Mouse (Mus musculus) midbrain, embryonic 14.5 days (tissue): ENCODE data around the gene 4931428F04Rik. TPM values are rescaled to one million over a fixed set of nuclear protein-coding genes. Genes with fewer than 3 reads are reported as not detected.
"Not testable (repeated sequence)": the region's sequence is repeated elsewhere in the genome, so short reads cannot be mapped to it uniquely, and the experiment has no call there.

Source experiments
- ATAC-seq: fragments of 200-750 bp; cut with Nextera tagmentation; 2 replicates; pipeline ENCODE4 v1.8.0; 2017; ENCODE audit warnings: moderate number of reproducible peaks, moderate library complexity; ENCODE audit not compliant: low FRiP score, low TSS enrichment
- DNase-seq: peaks from one replicate; pipeline ENCODE4 v3.0.0-alpha.2; 2015
- H3K27ac ChIP-seq: fragments of 300-500 bp; sonication (generic); replicated peaks from 2 replicates; pipeline ENCODE4 v1.5.1; 2014; ENCODE audit warnings: mild to moderate bottlenecking, low read depth, low read length, moderate library complexity
- H3K27me3 ChIP-seq: fragments of 300-500 bp; sonication (generic); 2 replicates; pipeline ENCODE4 v1.6.1; 2014; ENCODE audit warnings: low read length, control low read depth, mixed read lengths; ENCODE audit not compliant: control insufficient read depth, insufficient read depth
- H3K36me3 ChIP-seq: fragments of 300-500 bp; sonication (generic); 2 replicates; pipeline ENCODE4 v1.6.1; 2014; ENCODE audit warnings: low read length, control low read depth; ENCODE audit not compliant: control insufficient read depth, insufficient read depth
- H3K4me1 ChIP-seq: fragments of 300-500 bp; sonication (generic); 2 replicates; pipeline ENCODE4 v1.6.1; 2014; ENCODE audit warnings: mild to moderate bottlenecking, antibody characterized with exemption, low read length, control low read depth; ENCODE audit not compliant: control insufficient read depth, insufficient read depth
- H3K4me2 ChIP-seq: fragments of 300-500 bp; sonication (generic); 2 replicates; pipeline ENCODE4 v1.6.1; 2014; ENCODE audit warnings: mild to moderate bottlenecking, low read length, moderate library complexity
- H3K4me3 ChIP-seq: fragments of 300-500 bp; sonication (generic); replicated peaks from 2 replicates; pipeline ENCODE4 v1.5.1; 2014; ENCODE audit warnings: low read depth, low read length
- H3K9ac ChIP-seq: fragments of 300-500 bp; sonication (generic); replicated peaks from 2 replicates; pipeline ENCODE4 v1.6.1; 2014; ENCODE audit warnings: mild to moderate bottlenecking, low read length, moderate library complexity
- H3K9me3 ChIP-seq: fragments of 300-500 bp; sonication (generic); 2 replicates; pipeline ENCODE4 v1.6.1; 2016; ENCODE audit warnings: low read length, control low read depth, mixed read lengths; ENCODE audit not compliant: control insufficient read depth
- WGBS: fragments of 180-500 bp; shearing (Covaris S2); extraction: QIAGEN DNeasy Blood & Tissue Kit; methylation state at CpG from one replicate; pipeline ENCODE4 v1.1.7; 2014; 5-methylcytosine and 5-hydroxymethylcytosine counted together
- polyA plus RNA-seq: library from polyadenylated mRNA; unstranded; fragments of >200 nt; fragmentation: Nextera tagmentation; extraction: Ambion mirVana; gene quantifications from 2 replicates; pipeline ENCODE4 v1.2.1, GENCODE M21; 2014

4931428F04Rik gene
- polyA plus RNA-seq, 1 experiment from 2014 or later = 98.8 TPM

DNA sequence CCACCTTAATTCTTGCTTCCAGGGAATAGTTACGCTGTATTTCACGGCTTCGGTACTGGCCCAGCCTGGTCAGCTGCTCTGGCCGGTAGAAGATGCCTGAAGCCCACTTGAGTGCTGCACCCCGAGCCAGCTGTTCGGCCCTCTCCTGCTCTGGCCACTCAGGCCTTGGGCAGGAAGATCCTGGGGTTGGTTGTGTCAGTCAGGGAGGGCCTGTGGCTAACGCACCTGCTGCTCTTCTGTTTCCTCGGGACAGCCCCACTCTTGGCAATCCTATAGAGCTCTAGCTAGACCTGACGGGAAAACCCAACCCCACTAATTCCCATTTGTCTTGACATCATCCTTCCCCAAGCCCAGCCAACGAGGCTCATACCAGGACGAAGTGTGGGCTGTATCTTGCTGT, 5.6 kb upstream of the 4931428F04Rik start:
- Histone ChIP-seq H3K9ac (no peak overlapping the region), H3K4me1 (peaks cover 18% of the 10 kb centered on the region), H3K9me3 (no peaks in the 10 kb centered on the region), H3K36me3 (peaks cover 17% of the 10 kb centered on the region), H3K4me2 (no peak overlapping the region), H3K27me3 (peaks cover 10% of the 10 kb centered on the region; the same call in 1 of the 2 replicates), H3K27ac (no peak overlapping the region), H3K4me3 (no peak overlapping the region)
- ATAC-seq = no peak
- no peak for DNase-seq
- WGBS = 73% methylated on average over 11 of the region's 11 CpGs

DNA sequence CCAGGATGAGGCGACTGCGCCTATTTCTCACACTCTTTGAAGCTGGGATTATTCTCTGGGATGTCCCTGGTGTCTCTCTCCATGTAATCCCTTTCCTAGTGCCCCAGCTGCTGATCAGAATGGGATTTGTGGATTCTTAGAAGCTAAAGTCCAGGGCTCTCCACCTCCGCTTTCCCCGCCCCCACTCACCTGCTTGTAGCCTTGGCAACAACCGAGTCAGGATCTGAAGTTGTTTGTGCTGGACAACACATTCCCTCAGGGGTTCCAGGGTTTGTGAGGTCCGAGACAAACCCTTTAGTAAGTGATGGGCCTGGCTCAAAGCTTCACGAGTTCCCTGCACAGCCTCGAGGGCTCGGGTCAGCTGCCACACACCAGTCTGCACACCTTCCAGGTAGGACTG, 5.1 kb upstream of the 4931428F04Rik start:
- Histone ChIP-seq H3K36me3 (peaks cover 12% of the 10 kb centered on the region), H3K27ac (no peak overlapping the region), H3K4me3 (no peak overlapping the region), H3K9me3 (no peaks in the 10 kb centered on the region), H3K4me1 (peaks cover 22% of the 10 kb centered on the region), H3K4me2 (no peak overlapping the region), H3K27me3 (peaks cover 10% of the 10 kb centered on the region; the same call in 1 of the 2 replicates), H3K9ac (no peak overlapping the region)
- 59% methylated on average over 9 of the region's 9 CpGs for WGBS
- ATAC-seq = no peak
- no peak for DNase-seq

GRCm38 (mm10) chr8:105293405-105293804, 3.7 kb upstream of the 4931428F04Rik start:
- DNase-seq (no peak), ATAC-seq (no peak)
- no peaks in the 10 kb centered on the region for H3K36me3 ChIP-seq
- H3K4me3 ChIP-seq = no peak overlapping the region
- H3K9ac ChIP-seq = no peak overlapping the region
- peaks cover 15% of the 10 kb centered on the region for H3K4me1 ChIP-seq
- no peak overlapping the region for H3K4me2 ChIP-seq
- H3K27me3 ChIP-seq = peaks cover 10% of the 10 kb centered on the region; the same call in 1 of the 2 replicates
- no peaks in the 10 kb centered on the region for H3K9me3 ChIP-seq
- no peak overlapping the region for H3K27ac ChIP-seq
- WGBS = 67% methylated on average over 19 of the region's 19 CpGs

DNA sequence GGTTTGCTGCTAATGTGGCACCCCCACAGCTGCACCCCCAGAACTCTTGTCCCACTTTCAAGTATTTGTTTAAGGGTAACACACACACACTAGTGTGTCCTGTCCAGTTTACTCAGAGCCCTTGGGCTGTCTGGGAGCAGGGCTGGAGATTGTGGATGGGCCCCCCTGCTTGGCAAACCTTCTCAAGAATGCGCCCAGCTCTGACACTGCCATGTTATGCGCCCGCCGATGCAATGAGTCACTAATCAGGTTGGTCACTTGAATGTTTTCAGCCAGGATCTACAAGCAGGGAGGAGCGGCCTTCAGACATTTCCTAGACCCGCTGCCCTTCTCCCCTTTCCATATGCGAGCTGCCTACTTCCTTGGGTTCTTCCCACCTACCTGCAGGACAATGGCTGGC, 2.8 kb upstream of the 4931428F04Rik start:
- WGBS = 87% methylated on average over 7 of the region's 7 CpGs
- Histone ChIP-seq H3K27me3 (peaks cover 10% of the 10 kb centered on the region; the same call in 1 of the 2 replicates), H3K9me3 (no peaks in the 10 kb centered on the region), H3K27ac (no peak overlapping the region), H3K36me3 (no peaks in the 10 kb centered on the region), H3K4me3 (no peak overlapping the region), H3K4me1 (peaks cover 21% of the 10 kb centered on the region), H3K9ac (no peak overlapping the region), H3K4me2 (no peak overlapping the region)
- no peak for DNase-seq
- ATAC-seq = no peak

GRCm38 (mm10) chr8:105291802-105292201, 2.1 kb upstream of the 4931428F04Rik start:
- H3K27ac ChIP-seq, H3K4me3 ChIP-seq, H3K4me2 ChIP-seq, H3K9me3 ChIP-seq, H3K27me3 ChIP-seq, H3K36me3 ChIP-seq, DNase-seq, H3K9ac ChIP-seq, ATAC-seq: not testable (repeated sequence)
- WGBS = 73% methylated on average over 3 of the region's 3 CpGs
- peaks cover 28% of the 10 kb centered on the region for H3K4me1 ChIP-seq

DNA sequence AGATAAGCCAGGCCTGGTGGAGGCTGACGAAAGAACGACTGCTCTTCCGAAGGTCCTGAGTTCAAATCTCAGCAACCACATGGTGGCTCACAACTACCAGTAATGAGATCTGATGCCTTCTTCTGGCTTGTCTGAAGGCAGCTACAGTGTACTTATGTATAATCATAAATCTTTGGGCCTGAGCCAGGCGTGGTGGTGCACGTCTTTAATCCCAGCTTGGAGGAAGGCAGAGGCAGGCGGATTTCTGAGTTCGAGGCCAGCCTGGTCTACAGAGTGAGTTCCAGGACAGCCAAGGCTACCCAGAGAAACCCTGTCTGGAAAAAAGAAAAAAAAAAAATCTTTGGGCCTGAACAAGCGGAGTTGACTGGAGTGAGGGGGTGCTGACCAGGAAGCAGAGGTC, 1.7 kb upstream of the 4931428F04Rik start:
- not testable (repeated sequence) for H3K9me3 ChIP-seq, H3K36me3 ChIP-seq, H3K4me3 ChIP-seq, H3K27me3 ChIP-seq, DNase-seq, H3K4me2 ChIP-seq, ATAC-seq, H3K9ac ChIP-seq, H3K27ac ChIP-seq
- H3K4me1 ChIP-seq = peaks cover 32% of the 10 kb centered on the region
- 82% methylated on average over 8 of the region's 8 CpGs for WGBS

DNA sequence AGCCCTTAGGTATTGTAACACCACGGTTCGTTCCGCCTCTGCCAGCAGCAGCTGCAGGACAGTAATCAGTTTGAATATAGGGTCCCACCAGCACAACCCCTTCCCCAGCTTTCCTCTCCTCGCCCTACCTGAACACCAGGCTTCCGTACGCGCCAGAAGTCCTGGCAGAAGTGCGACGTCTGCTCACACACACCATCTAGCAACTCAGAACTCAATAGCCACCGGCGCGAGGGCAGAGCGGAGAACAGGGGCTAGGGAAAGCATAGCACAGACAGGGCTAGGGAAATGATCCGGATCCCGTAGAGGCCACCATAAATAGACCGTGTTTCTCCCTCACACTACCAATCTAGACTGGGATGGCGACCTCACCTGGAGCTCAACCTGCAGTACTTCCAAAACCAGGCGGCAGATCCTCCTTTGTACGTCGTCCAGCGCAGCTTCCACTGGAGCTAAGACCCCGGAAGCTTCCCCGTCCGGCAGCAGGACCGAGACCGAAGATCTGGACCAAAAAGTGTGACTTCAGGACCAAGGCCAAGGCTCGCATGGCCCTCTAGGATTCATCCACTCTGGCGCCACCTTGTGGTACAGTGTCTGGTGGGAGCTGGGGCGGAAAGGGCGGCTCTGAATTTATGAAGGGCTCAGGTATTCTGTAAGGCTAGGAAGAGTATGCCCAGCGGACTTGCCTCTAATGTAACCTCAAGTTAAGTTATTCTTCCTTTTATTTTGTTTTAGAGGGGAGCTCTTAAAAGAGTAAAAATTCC, 1.1 kb upstream of the 4931428F04Rik start:
- H3K4me1 ChIP-seq = peaks cover 38% of the 10 kb centered on the region
- 4% methylated on average over 31 of the region's 31 CpGs for WGBS
- ATAC-seq = no peak
- H3K9me3 ChIP-seq = no peaks in the 10 kb centered on the region
- peak overlapping the region; percentile 67 for H3K4me2 ChIP-seq
- peak overlapping the region; percentile 7; the same call in 1 of the 2 replicates for H3K9ac ChIP-seq
- H3K27ac ChIP-seq = no peak overlapping the region
- peak overlapping the region; percentile 49 for H3K4me3 ChIP-seq
- no peaks in the 10 kb centered on the region for H3K36me3 ChIP-seq
- H3K27me3 ChIP-seq = peaks cover 10% of the 10 kb centered on the region; the same call in 1 of the 2 replicates
- DNase-seq = peak; percentile 90

- DNase-seq (peak; percentile 100), ATAC-seq (peak; percentile 93)
- Histone ChIP-seq H3K27me3 (peaks cover 10% of the 10 kb centered on the region; the same call in 1 of the 2 replicates), H3K4me1 (peaks cover 42% of the 10 kb centered on the region), H3K27ac (peak overlapping the region; percentile 94), H3K4me2 (peak overlapping the region; percentile 67), H3K36me3 (peaks cover 14% of the 10 kb centered on the region), H3K4me3 (peak overlapping the region; percentile 49), H3K9ac (peak overlapping the region; percentile 66), H3K9me3 (no peaks in the 10 kb centered on the region)
- WGBS = under 1% methylated on average over 53 of the region's 53 CpGs
These were observed 519 bp downstream of the 4931428F04Rik start for GRCm38 (mm10) chr8:105288958-105289732.
